Mouse (Mus musculus) intestine, embryonic 14.5 days (tissue): ENCODE measurements around the gene Ntng1. TPM values are rescaled to one million over a fixed set of nuclear protein-coding genes. Genes with fewer than 3 reads are reported as not detected.

ENCODE experiments used
- ATAC-seq: fragments of 200-750 bp; cut with Nextera tagmentation; replicated peaks from 2 replicates; pipeline ENCODE4 v1.8.0; 2017; ENCODE audit warnings: low read depth, moderate number of reproducible peaks, moderate TSS enrichment, moderate library complexity; ENCODE audit not compliant: low FRiP score, low TSS enrichment
- DNase-seq: peaks from one replicate; pipeline ENCODE4 v3.0.0-alpha.2; 2018; ENCODE audit warnings: low spot score
- H3K27ac ChIP-seq: fragments of 300-500 bp; sonication (generic); 2 replicates; pipeline ENCODE4 v1.5.1; 2014; ENCODE audit warnings: low read depth, mild to moderate bottlenecking, control low read depth
- H3K27me3 ChIP-seq: fragments of 300-500 bp; sonication (generic); replicated peaks from 2 replicates; pipeline ENCODE4 v1.6.1; 2014; ENCODE audit warnings: low read length, control low read depth; ENCODE audit not compliant: control insufficient read depth, insufficient read depth
- H3K36me3 ChIP-seq: fragments of 300-500 bp; sonication (generic); 2 replicates; pipeline ENCODE4 v1.6.1; 2014; ENCODE audit warnings: low read length, control low read depth; ENCODE audit not compliant: control insufficient read depth, insufficient read depth
- H3K4me1 ChIP-seq: fragments of 300-500 bp; sonication (generic); replicated peaks from 2 replicates; pipeline ENCODE4 v1.6.1; 2014; ENCODE audit warnings: low read length, control low read depth, mixed read lengths; ENCODE audit not compliant: control insufficient read depth, insufficient read depth
- H3K4me2 ChIP-seq: fragments of 300-500 bp; sonication (generic); 2 replicates; pipeline ENCODE4 v1.6.1; 2014; ENCODE audit warnings: low read length
- H3K4me3 ChIP-seq: fragments of 300-500 bp; sonication (generic); 2 replicates; pipeline ENCODE4 v1.5.1; 2014; ENCODE audit warnings: low read depth, low read length, control low read depth, mixed read lengths
- H3K9ac ChIP-seq: fragments of 300-500 bp; sonication (generic); 2 replicates; pipeline ENCODE4 v1.6.1; 2014; ENCODE audit warnings: mild to moderate bottlenecking, low read length
- H3K9me3 ChIP-seq: fragments of 300-500 bp; sonication (generic); 2 replicates; pipeline ENCODE4 v1.6.1; 2016; ENCODE audit warnings: low read length, control low read depth; ENCODE audit not compliant: control insufficient read depth
- WGBS: fragments of 180-500 bp; shearing (Covaris S2); extraction: QIAGEN DNeasy Blood & Tissue Kit; methylation state at CpG from one replicate; pipeline ENCODE4 v1.1.7; 2014; 5-methylcytosine and 5-hydroxymethylcytosine counted together
- polyA plus RNA-seq: library from polyadenylated mRNA; unstranded; fragments of >200 nt; fragmentation: Nextera tagmentation; extraction: Ambion mirVana; gene quantifications from 2 replicates; pipeline ENCODE4 v1.2.1, GENCODE M21; 2014

The Ntng1 gene
- polyA plus RNA-seq, 1 experiment from 2014 or later = 3.0 TPM

DNA sequence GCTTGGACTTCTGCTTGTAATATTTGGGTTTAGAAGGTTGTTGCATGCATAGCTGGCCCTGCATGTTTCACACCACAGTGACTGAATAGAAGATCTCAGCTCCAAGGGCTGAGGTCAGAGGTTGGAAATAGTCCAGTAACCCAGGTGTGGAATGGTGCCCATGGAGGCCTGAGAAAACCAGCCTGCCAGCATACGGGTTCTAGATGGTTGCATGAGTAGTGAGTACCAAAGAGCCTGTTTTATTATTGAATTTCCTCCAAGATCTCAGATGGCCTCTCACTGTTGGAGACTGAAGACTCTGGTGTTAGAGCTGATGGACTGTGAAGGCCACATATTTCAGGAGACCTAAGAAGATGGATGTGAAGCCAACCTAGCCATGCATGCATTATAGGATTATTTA lies 285.5 kb downstream of the Ntng1 start:
- no peaks in the 10 kb centered on the region for H3K27me3 ChIP-seq
- no peak overlapping the region for H3K4me3 ChIP-seq
- DNase-seq = no peak
- no peak overlapping the region for H3K27ac ChIP-seq
- no peaks in the 10 kb centered on the region for H3K4me1 ChIP-seq
- WGBS = 93% methylated on average over 1 of the region's 1 CpGs
- no peak overlapping the region for H3K9ac ChIP-seq
- no peak for ATAC-seq
- H3K9me3 ChIP-seq = no peaks in the 10 kb centered on the region
- H3K36me3 ChIP-seq = no peaks in the 10 kb centered on the region
- H3K4me2 ChIP-seq = no peak overlapping the region

DNA sequence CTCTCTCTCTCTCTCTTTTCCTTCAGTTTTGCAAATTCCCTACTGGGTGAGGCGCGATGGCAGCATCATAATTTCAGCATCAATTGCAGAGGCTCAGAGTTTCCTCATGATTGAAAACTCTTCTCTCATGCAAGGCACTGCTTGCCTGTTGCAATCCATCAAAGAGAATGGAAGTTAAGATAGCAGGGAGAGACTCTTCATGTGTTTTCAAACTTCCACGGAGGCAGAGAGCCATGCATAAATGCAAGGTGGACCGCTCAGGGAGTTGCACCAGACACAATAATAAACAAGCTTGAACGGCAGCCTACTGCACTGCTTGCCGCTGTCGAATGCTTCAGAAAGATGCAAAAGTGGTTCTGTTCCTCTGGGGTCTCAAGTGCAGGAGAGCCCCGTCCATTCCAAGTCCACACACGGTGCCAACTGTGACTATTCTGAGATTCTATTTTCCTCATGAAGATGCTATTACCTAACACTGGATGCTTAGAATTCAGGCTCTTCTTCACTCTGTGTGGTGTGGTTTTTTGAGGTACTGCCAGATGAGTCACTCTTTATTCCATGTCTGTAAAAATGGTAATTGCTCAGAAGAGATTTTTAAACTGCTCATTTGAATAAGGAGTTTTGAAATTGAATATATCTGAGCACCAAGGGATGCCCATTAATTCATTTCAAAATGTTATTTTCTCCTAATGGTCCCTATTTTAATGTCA lies 289.2 kb downstream of the Ntng1 start:
- H3K27me3 ChIP-seq = no peaks in the 10 kb centered on the region
- no peak overlapping the region for H3K9ac ChIP-seq
- DNase-seq (no peak), ATAC-seq (no peak)
- H3K36me3 ChIP-seq = no peaks in the 10 kb centered on the region
- H3K9me3 ChIP-seq = no peaks in the 10 kb centered on the region
- H3K27ac ChIP-seq = no peak overlapping the region
- WGBS = 80% methylated on average over 9 of the region's 9 CpGs
- H3K4me1 ChIP-seq = no peaks in the 10 kb centered on the region
- H3K4me2 ChIP-seq = no peak overlapping the region
- H3K4me3 ChIP-seq = no peak overlapping the region

DNA sequence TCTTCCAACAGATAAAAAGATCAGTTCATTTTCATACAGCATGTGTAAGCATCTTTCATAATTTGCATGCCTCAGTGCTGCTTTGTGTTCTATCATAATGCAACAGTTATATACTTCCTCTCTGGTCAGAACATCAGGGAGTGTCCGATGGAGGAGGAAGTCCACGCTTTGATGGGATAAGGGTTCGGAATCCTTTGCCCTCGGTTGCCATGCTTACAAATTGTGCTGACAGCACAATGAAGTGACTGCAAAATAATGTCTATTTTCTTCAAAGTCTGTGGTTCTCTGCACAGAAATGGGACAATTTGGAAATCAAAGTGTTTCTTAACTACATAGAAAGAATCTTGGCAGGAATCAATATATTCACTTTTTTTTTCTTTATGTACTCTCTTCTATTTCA lies 297.2 kb downstream of the Ntng1 start:
- Histone ChIP-seq H3K9ac (no peak overlapping the region), H3K27me3 (no peaks in the 10 kb centered on the region), H3K36me3 (no peaks in the 10 kb centered on the region), H3K4me2 (no peak overlapping the region), H3K4me1 (no peaks in the 10 kb centered on the region), H3K4me3 (no peak overlapping the region), H3K9me3 (no peaks in the 10 kb centered on the region), H3K27ac (no peak overlapping the region)
- no peak for DNase-seq
- no peak for ATAC-seq
- 82% methylated on average over 4 of the region's 4 CpGs for WGBS

DNA sequence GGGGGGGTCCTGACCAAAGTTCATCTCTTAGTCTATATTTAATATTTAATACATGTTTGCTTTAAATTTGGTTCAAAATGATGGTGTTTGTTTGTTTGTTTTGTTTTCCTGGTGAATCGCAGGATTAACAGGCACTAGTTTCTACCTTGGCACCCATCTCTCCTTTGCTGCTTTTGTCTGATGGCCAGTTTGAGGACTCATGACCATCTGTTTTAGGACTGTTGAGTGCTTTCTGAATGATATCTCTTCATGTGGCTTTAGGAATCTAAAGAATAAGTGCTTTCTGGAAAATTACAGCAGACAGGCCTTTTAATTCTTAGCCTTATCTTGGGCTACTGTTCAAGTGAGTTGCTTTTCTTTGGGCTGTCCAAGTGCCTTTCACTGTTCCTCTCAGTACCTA lies 318.0 kb downstream of the Ntng1 start:
- Histone ChIP-seq H3K27ac (no peak overlapping the region), H3K27me3 (no peaks in the 10 kb centered on the region), H3K9ac (no peak overlapping the region), H3K36me3 (no peaks in the 10 kb centered on the region), H3K4me3 (no peak overlapping the region), H3K4me1 (no peaks in the 10 kb centered on the region), H3K4me2 (no peak overlapping the region), H3K9me3 (0 out of 2 replicates have a peak, but pooled peaks cover 3% of the 10 kb centered on the region)
- ATAC-seq (no peak), DNase-seq (no peak)
- 95% methylated on average over 1 of the region's 1 CpGs for WGBS

DNA sequence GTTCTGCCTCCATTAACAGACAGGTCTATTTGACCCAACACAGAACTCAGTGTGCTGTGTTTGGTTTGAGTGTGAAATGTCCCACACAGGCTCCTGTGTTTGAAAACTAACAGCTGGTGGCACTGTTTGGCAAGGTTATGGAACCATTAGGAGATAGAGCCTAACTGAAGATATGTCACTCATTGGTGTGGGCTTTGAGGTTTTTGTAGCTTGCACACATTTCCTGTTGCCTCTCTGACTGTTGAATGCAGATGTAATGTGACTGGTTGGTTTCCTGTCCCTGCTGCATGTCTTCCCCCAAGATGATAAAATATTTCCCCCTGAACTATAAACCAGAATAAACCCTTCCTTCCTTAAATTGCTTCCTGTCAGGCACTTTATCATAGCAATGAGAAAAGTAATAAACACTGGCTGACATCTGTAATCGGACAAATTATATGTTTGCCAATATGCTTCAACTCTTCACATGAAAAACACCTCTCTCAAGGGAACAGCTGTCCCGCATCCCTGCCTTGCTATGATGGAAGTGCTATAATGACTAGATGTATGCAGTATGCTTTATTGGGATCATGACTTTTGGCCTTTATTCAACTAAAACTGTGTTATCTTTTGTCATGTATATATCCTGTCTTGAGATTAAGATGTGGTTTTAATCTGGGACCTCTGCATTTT lies 320.9 kb downstream of the Ntng1 start:
- Histone ChIP-seq H3K27me3 (no peaks in the 10 kb centered on the region), H3K9me3 (0 out of 2 replicates have a peak, but pooled peaks cover 3% of the 10 kb centered on the region), H3K9ac (no peak overlapping the region), H3K36me3 (no peaks in the 10 kb centered on the region), H3K4me2 (no peak overlapping the region), H3K27ac (no peak overlapping the region), H3K4me1 (no peaks in the 10 kb centered on the region), H3K4me3 (no peak overlapping the region)
- no peak for ATAC-seq
- DNase-seq = no peak
- WGBS = 53% methylated on average over 2 of the region's 2 CpGs

DNA sequence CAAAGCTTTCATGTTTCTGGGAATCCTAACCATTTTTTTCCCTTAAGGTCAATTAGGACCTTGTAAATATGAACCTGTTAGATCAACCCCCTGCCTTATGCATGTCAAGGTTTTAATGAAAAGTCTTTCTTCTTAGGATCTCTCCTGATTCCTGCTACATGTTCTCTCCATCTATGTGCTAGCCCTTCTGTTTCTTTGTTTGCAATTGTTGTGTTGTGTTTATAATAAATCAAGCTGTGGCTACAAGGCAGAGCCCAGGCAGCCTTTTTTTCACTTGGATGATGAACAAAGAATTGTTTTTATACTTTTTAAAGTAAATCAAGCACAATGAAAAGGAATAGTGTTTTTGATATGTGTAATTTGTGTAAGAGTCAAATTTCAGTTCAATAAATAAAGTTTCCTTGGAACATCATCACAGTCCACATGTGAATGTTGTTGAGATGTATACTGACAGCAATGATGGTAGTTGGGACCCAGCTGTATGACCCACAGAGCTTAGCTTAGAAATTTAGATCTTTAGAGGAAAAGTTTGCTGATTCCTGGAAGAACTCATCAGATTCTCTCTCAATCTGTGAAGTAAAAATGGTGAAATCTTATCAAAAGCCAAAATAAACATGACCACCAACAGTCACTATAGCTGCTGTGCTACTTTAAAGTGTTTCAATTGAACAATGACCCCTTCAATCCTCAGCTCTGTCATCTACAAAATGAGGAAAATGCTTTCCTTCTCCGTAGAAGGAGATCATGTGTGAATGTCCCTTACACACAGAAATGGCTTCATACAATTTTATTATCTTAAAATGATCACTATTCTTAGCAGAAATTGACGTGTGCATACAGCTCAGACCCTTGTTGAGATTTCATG lies 324.8 kb downstream of the Ntng1 start:
- Histone ChIP-seq H3K27me3 (no peaks in the 10 kb centered on the region), H3K36me3 (no peaks in the 10 kb centered on the region), H3K4me1 (no peaks in the 10 kb centered on the region), H3K27ac (no peak overlapping the region), H3K9me3 (0 out of 2 replicates have a peak, but pooled peaks cover 3% of the 10 kb centered on the region), H3K9ac (no peak overlapping the region), H3K4me3 (no peak overlapping the region), H3K4me2 (no peak overlapping the region)
- ATAC-seq (no peak), DNase-seq (no peak)
- WGBS = 90% methylated on average over 2 of the region's 2 CpGs

DNA sequence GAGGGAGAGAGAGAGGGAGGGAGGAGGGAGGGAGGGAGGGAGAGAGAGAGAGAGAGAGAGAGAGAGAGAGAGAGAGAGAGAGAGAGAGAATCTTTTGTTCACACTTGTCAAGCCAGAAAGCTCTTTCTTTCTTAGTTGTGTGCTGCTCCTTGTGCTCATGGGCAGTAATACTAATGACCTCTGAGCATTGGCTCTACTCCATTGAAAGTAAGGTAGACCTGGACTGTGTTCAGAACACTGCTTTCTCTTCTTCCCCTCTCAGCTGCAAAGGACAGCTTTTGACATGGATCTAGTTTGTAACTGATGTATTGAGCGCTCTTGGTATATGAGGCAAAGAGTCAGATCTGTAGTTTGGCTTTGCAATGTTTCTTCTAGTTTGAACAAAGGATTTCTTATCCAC lies 334.7 kb downstream of the Ntng1 start:
- 86% methylated on average over 1 of the region's 1 CpGs for WGBS
- no peak for ATAC-seq
- H3K4me1 ChIP-seq = no peaks in the 10 kb centered on the region
- no peak overlapping the region for H3K4me2 ChIP-seq
- no peak for DNase-seq
- H3K9me3 ChIP-seq = no peaks in the 10 kb centered on the region
- H3K27me3 ChIP-seq = no peaks in the 10 kb centered on the region
- no peak overlapping the region for H3K9ac ChIP-seq
- H3K36me3 ChIP-seq = no peaks in the 10 kb centered on the region
- H3K4me3 ChIP-seq = no peak overlapping the region
- no peak overlapping the region for H3K27ac ChIP-seq

DNA sequence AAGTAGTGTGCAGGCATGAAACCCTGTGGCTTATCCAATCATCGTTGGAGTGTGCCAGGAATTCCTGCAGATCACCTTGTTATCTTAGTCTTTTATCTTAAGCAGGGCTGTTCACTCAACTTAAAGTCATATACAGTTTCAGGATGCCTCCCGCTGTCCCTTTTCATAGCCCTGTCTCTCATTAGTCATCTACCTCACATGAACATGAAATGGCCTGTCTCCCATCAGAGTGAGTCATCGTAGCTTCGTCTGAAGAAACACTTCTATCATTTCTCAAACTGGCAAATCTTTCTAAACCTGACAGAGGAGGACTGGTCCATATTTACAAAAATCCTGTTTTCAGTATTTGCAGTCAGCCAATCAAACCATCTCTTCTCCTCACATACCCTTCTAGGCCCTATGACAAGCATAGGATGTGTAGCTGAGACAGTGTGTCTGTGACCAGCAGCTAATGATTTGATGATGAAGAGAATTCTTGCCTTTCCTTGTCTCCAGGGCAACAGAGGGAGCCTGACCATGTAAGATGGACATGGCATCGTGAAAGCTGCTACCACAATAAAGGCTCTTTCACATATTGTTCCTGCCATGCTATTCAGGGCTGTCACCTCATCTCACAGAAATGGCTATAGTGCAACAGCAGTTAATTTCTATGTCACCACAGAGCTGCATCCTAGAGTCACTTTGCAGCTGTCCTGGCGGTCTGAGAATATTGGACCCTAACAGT lies 336.4 kb downstream of the Ntng1 start:
- Histone ChIP-seq H3K4me2 (no peak overlapping the region), H3K27me3 (no peaks in the 10 kb centered on the region), H3K27ac (no peak overlapping the region), H3K9ac (no peak overlapping the region), H3K4me1 (no peaks in the 10 kb centered on the region), H3K4me3 (no peak overlapping the region), H3K9me3 (no peaks in the 10 kb centered on the region), H3K36me3 (no peaks in the 10 kb centered on the region)
- 79% methylated on average over 6 of the region's 6 CpGs for WGBS
- ATAC-seq = no peak
- no peak for DNase-seq
